Mouse (Mus musculus) embryo, embryonic 11.5 days (tissue): Measurements from ENCODE around the gene Nr1d2.
A peak's percentile ranks its signal among the peaks of the same experiment; 100 is the strongest.
"Not testable (repeated sequence)": the region's sequence is repeated elsewhere in the genome, so short reads cannot be mapped to it uniquely, and the experiment has no call there.

Experiments used
- DNase-seq: peaks from one replicate; pipeline ENCODE4 v3.0.0-alpha.2; 2012; ENCODE audit warnings: low read depth, low spot score

Gene Nr1d2

DNA sequence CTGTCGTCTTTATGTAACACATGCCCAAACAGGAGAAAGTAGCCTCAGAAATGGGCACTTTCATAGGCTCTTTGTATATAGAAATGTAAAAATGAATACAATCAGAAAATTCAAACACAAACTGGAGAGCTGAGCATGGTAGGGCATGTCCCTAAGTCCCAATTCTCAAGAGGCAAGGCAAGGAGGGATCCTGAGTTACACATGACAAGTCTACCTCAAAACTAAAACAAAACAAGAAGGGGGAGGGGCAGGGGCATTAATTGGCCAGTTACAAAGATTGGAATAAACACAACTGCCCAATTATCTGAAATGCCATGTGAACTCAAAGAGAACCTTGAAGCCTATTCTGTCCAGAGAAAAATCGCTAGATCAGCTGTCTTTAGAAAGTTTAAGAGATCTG lies 5.9 kb downstream of the Nr1d2 start:
- DNase-seq = no peak

DNA sequence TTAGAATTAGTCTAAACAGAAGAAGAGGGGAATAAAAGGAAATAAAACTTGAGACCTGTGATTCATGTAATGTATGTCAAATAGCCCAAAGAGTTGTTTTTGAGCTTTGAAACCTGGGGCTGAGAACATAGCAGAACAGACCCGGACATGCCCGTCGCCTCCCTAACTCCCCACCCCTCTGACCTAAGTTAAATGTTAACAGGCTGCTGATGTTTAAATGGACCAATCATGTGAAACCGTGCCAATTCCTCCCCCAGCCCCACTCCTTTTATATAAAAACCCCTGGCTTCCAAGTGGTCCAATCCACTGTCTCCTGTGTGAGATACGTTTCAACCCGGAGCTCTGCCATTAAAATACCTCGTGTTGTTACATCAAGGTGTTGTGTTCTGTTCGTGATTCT lies 7.1 kb downstream of the Nr1d2 start:
- DNase-seq = not testable (repeated sequence)

DNA sequence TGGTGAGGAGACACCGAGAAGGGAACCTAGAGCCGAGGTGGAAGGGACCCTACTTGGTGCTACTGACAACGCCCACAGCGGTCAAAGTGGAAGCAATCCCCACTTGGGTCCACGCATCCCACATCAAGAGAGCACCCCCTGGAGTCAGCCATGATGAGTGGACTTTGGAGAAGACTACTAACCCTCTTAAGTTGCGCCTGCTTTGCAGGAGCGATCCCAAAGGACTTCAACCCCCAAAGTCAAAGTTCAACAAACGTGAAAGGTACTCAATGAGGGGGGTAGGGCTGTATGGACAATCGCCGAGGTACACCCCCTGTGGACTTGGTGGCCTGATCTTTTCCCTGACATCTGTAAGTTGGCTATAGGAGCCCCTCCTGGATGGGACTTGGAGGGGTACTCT lies 9.2 kb downstream of the Nr1d2 start:
- not testable (repeated sequence) for DNase-seq

DNA sequence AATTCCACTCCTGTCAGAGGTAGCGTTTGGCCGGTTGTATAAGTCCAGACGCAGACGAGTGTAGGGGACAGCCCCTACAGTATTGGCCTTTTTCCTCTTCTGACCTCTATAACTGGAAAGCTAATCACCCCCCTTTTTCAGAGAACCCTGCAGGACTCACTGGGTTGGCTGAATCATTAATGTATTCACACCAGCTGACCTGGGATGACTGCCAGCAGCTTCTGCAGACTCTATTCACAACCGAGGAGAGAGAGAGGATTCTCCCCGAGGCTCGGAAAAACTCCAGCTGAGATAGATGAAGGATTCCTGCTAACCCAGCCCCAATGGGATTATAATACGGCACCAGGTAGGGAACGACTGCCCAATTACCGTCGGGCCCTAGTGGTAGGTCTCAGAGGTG lies 12.7 kb downstream of the Nr1d2 start:
- not testable (repeated sequence) for DNase-seq

DNA sequence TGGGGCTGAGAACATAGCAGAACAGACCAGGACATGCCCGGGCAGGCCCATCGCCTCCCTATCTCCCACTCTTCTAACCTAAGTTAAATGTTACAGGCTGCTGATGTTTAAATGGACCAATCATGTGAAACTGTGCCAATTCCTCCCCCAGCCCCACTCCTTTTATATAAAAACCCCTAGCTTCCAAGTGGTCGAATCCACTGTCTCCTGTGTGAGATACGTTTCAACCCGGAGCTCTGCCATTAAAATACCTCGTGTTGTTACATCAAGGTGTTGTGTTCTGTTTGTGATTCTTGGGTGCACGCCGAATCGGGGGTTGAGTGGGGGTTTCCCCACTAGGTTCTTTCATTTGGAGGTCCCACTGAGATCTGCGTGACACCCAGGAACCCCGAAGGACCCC lies 13.5 kb downstream of the Nr1d2 start:
- DNase-seq = not testable (repeated sequence)

DNA sequence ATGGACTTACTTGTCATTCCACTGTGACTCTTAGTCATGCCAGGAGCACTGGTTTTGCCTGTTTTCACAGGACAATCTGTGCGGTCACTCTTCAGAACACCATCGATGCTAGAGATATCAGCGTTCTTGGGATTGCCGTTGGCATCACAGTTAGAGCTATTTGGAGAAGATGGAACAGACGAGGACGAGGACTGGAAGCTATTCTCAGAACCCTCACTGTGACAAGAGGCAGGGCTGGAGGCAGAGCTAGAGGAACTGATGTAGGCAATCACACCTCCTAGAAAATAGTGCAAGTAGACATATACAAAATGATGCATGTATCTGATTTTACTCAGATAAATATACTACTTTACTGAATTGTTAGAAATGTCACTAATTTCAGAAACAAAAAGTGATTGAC lies 16.9 kb downstream of the Nr1d2 start:
- DNase-seq = no peak

DNA sequence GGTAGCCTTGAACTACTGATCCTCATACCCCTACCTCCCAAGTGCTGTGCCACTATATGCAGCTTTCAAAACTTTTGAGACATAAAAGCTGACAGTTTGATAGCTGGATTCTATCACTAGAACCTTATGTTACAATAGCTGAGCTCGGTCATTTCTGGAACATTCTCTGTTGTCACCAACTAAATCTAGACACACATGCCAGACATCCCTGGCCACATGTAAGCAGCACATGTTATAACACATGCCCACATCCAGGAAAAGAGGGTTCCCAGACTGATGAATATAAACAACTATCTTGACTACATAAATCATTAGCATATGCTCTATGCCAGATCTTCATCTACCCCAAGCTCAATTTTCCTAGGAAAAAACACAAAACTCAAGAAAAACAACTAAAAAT lies 21.8 kb downstream of the Nr1d2 start:
- no peak for DNase-seq

DNA sequence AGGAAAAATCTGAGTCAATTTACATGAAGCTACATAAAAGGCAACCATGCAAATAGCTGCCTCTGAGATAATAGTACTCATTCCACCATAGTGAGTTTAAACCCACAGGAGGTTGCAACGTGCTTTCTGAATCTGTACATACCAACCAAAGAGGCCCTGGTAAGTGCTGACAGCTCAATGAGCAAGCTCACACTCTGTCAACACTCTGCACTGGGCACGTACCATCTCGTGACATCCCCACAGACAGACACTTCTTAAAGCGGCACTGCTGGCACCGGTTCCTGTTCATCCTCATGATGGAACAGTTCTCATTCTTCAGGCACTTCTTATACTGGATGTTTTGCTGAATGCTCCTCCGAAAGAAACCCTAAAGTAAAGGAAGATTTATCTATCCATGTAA lies 22.5 kb downstream of the Nr1d2 start:
- no peak for DNase-seq

DNA sequence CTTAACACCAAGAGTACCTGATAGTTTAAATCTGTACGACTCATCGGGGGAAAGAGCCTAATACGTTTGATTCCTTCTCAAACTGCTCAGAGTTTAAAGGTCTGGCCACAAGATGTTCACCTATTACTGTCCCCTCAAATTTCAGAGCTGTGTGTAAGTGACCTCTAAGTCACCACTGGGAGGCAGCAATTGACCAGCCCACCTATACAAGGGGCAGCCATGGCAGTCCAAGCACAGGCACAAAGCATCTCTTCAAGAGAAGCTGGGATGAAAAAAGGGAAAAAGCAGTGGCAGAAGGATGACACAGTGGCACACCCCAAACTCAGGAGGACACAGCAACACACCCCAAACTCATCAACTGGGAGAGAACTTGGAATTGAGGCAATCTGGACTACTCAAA lies 28.1 kb downstream of the Nr1d2 start:
- DNase-seq = no peak

DNA sequence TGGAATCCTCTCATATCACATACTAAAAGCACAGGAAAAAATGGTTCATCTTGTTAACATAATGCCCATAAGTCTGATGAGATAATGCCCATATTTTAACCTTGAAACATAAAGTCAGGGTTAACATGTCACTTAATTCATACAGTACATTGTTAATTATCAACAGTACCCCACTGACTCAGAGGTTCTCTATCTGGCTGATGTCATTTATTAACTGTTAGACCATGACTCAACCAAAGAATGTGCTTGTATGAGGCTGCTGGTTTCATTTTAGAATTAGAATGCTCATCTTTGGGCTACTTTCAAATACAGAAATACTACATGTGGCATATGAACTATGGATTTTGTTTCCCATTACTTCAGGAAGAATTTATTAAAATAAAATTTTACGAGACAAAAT lies 34.6 kb downstream of the Nr1d2 start:
- DNase-seq = not testable (repeated sequence)

DNA sequence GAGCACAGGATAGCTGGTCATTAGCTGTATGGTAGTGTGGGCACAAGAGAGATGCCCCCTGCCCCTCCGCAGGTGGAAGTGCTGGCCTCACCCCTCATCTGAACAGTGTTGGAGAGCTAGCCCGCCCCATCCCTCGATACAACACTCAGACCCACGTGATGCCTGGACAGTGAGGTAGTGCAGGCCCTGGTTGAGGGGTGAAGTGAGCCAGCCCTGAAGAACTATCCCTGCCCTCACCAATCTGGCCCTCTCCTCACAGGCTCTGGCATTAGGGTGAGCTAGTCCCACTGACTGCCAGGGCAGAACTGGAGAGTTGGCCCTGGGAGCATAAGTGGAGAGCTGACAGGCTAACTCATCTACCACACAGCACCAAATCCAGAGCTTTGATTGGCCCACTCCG lies 37.5 kb downstream of the Nr1d2 start:
- DNase-seq = no peak

DNA sequence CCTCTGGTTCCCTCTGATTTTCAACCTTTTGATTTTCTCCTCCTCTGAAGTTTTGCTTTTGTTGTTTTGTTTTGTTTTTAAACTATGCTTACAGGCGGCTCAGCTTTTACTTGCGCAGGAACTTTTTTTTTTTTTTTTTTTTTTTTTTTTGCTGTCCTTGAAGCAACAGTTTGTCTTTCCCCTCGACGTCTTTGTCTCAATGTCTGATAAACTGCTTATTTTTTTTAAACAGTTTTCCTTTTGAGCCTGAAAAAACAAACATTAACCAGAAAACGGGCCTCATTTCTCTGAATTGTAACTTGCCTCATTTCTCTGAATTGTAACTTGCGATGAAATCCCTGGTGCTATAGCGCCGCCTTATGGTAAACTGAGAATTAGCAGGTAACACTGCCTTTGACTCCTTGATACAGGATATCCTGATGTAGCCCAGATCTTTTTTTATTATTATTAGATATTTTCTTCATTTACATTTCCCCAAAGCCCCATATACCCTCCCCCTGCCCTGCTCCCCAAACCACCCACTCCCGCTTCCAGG lies 52.0 kb downstream of the Nr1d2 start:
- no peak for DNase-seq

DNA sequence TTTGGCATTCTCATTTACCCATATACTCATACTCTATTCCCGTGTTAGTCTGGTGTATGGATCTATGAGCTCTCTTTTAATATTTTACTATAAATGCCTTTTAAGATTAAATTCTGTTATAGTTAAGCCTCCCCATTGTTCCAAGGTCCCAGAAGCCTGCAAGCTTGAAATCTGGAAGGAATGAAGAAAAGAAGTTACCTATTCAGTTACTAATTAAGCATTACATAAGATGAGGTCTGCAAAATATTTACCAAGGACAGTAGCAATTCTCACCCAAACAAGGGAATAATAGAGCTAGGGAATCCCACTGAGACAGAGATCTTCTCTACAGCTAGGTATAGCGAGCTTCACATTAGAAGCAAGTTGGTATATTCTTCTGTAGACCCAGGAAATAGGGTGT lies 61.4 kb downstream of the Nr1d2 start:
- DNase-seq = not testable (repeated sequence)

DNA sequence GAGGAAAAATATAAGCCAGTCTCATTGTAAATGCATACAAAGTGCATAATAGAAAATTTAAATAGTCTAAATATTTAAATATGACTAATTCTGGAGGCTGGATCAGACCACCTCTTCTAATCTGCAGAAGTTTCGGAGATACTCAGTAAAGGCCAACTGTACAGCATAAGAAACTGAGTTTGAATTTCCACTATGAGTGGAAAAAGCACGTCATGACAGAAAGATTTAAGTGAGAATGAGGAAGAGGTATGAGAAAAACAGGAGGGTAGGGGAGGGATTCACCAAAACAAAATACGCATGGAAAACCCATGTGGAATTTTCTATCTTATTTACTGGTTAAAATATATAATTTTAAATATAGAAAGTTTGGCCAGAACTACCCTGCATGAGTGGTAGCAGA lies 71.3 kb downstream of the Nr1d2 start:
- no peak for DNase-seq

DNA sequence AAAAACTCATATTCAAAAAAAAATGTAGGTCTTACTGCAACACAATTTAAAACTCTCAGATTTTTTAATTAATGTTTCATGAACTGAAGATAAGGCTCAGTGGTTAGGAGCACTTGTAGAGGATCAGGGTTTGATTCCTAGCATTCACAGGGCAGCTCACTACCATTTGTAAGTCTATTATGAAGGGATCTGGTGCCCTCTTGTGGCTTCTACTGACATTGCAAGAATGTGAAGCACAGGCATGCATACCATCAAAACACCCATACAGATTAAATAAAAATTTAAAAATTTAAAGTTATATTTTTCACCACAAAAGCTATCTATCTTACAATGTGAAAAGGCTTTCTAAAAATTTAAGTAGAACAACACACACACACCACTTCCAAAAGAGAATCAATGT lies 71.9 kb downstream of the Nr1d2 start:
- DNase-seq = peak; percentile 8
